Mouse (Mus musculus) small intestine, adult 2 months (tissue): ENCODE results near the gene Dctn1. TPM values are rescaled to one million over a fixed set of nuclear protein-coding genes. Genes with fewer than 3 reads are reported as not detected.
A peak's percentile ranks its signal among the peaks of the same experiment; 100 is the strongest.

Experiments
- H3K27ac ChIP-seq: fragments of 200-500 bp; 2 replicates; pipeline ENCODE4 v1.5.1; 2012; ENCODE audit warnings: low read depth, low read length, control low read depth, inconsistent platforms; ENCODE audit not compliant: insufficient read depth
- H3K27me3 ChIP-seq: fragments of 200-500 bp; 2 replicates; pipeline ENCODE4 v1.6.1; 2012; ENCODE audit warnings: mild to moderate bottlenecking, moderate library complexity, low read length, inconsistent platforms; ENCODE audit not compliant: control insufficient read depth, insufficient read depth
- H3K36me3 ChIP-seq: fragments of 200-500 bp; 2 replicates; pipeline ENCODE4 v1.6.1; 2012; ENCODE audit warnings: mild to moderate bottlenecking, low read length, control low read depth, inconsistent platforms; ENCODE audit not compliant: control insufficient read depth, insufficient read depth
- H3K4me1 ChIP-seq: fragments of 200-500 bp; 2 replicates; pipeline ENCODE4 v1.6.1; 2012; ENCODE audit warnings: low read length, inconsistent platforms, mixed read lengths; ENCODE audit not compliant: control insufficient read depth, insufficient read depth, insufficient read length
- H3K4me3 ChIP-seq: fragments of 200-500 bp; 2 replicates; pipeline ENCODE4 v1.5.1; 2012; ENCODE audit warnings: low read depth, mild to moderate bottlenecking, control low read depth, inconsistent platforms, low read length, moderate library complexity
- CTCF ChIP-seq: fragments of 200-500 bp; IDR thresholded peaks from 2 replicates; pipeline ENCODE4 v1.5.1; 2012; ENCODE audit warnings: low read depth, mild to moderate bottlenecking, control low read depth, inconsistent platforms, low read length, moderate library complexity, mixed read lengths; ENCODE audit not compliant: insufficient replicate concordance, insufficient read length; ENCODE audit errors: extremely low read depth
- POLR2A ChIP-seq: fragments of 200-500 bp; IDR thresholded peaks from 2 replicates; pipeline ENCODE4 v1.6.1; 2012; ENCODE audit warnings: low read depth, mild to moderate bottlenecking, control low read depth, inconsistent platforms, low read length, moderate library complexity
- WGBS: fragments of 180-500 bp; shearing (Covaris S2); methylation state at CpG from one replicate; pipeline ENCODE4 v1.1.7; 2018; 5-methylcytosine and 5-hydroxymethylcytosine counted together
- polyA plus RNA-seq: library from polyadenylated mRNA; depleted of rRNA; stranded (reverse); fragments of >200 nt; gene quantifications from 2 replicates; pipeline ENCODE4 v1.2.3, GENCODE M21; 2012

The Dctn1 gene
- polyA plus RNA-seq, 1 experiment = 168 TPM

DNA sequence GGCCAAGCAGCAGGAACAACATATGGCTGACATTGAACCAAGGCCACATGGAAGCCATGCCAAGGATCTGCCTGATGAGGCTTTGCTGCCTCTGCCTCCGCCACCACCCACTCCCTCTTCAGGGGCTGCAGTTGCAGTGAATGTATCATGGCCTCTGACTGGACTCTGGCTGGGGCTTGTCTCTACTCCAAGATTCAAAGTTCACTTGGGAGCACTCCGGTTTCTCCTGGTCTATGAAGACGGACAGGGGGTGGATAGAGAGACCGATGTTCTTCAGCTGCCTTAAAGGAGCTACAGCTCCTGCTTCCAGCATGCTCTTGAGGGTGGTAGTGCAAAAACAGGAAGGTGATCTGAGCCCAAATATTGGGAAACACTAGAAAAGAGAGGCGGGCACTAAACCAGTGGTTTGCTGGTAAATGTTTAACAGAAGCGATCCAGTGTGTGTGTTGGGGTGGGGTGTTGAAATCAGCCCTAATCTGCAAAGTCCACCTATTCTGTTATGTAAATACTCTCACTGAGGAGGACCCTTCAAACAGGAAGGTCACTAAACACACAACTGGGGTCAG is 34.2 kb upstream of the Dctn1 start:
- H3K27me3 ChIP-seq = no peaks in the 10 kb centered on the region
- WGBS = 12% methylated on average over 6 of the region's 6 CpGs
- H3K4me1 ChIP-seq = peaks cover 21% of the 10 kb centered on the region
- H3K4me3 ChIP-seq = no peak overlapping the region
- TF ChIP-seq POLR2A (no peak), CTCF (no peak)
- no peaks in the 10 kb centered on the region for H3K36me3 ChIP-seq
- H3K27ac ChIP-seq = peak overlapping the region; percentile 97

DNA sequence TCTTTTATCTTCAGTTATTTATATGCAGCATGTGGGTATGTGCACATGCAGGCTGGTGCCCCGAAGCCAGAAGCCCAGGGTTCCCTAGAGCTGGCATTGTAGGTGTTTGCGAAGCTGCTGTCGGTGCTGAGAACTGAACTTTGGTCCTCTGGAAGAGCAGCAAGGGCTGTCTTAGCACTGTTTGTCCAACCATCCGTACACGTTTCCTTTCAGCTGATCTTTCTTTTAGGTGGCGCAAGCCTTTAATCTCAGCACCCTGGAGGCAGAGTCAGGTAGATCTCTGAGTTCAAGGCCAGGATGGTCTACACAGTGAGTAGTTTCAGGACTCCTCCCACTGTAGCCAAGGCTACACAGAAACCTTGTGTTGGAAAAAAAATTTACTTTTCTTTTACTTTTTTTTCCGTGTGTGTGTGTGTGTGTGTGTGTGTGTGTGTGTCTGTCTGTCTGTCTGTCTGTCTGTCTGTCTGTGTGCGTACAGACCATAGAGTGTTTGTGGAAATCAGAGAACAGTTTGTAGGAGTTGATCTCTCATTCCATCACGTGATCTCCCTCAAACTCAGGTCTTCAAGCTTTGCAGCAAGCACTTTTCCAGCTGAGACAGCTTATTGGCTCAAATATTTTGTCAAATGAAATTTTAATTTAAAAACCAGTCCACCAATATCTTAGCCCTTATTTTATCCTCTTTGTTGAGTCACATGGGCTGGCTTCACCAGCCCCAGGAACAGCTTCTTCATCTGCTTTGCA is 33.4 kb upstream of the Dctn1 start:
- 42% methylated on average over 9 of the region's 9 CpGs for WGBS
- no peak overlapping the region for H3K4me3 ChIP-seq
- H3K4me1 ChIP-seq = peaks cover 21% of the 10 kb centered on the region
- no peaks in the 10 kb centered on the region for H3K27me3 ChIP-seq
- TF ChIP-seq POLR2A = no peak
- H3K27ac ChIP-seq = peak overlapping the region; percentile 97
- no peaks in the 10 kb centered on the region for H3K36me3 ChIP-seq

DNA sequence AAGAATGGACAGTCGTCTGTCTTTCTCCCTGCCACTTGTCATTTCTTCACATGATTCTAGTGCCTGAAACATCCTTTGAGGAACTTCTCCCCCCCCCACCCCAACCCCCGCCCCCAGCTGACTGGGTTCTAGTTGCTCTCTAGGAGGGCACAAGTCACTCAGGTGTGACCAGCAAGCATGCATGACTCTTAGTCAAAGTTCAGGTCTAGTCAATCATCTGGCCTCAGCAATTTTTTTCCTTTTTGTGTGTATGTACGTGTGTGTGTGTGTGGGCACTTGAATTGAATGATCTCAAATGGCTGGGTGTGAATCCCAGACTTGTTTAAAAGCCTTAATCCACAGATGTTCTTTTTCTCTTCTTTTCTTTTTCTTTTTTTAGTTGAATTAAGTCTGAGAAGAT is 31.5 kb upstream of the Dctn1 start:
- 39% methylated on average over 3 of the region's 3 CpGs for WGBS
- Histone ChIP-seq H3K27me3 (no peaks in the 10 kb centered on the region), H3K4me1 (peaks cover 27% of the 10 kb centered on the region), H3K4me3 (no peak overlapping the region), H3K27ac (peak overlapping the region; percentile 93), H3K36me3 (peaks cover 2% of the 10 kb centered on the region; the same call in 1 of the 2 replicates)
- no peak for TF ChIP-seq CTCF
- no peak for TF ChIP-seq POLR2A

DNA sequence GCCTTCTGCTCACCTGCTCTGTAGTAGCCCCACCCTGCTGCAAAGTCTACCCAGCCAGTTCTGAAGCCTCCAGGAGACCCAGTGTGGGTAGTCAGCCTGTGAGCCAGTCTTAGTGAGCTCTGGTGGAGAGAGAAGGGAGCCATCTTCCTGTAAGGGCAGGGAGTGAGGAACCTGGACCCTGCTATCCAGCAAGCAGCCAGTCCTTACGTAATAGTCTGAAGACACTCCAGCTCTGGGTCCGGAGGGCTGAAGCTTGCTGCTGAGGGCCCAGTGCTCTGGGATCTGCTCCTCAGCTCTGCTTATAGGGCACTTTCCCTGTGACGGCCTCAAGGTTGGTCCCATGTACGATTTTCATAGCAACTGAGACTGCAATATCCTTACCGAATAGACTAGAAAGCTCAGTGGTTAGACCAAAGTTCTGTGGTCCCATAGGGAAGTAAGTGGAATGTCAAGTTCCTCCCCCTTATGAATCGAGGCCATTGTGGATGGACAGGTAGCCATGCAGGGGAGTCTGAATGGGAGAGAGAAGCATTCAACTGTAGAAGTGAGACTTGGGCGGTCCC is 30.7 kb upstream of the Dctn1 start, which contains the start of gene Rtkn:
Rtkn (plus strand) TSS at position 513 of the 563 bp plus-strand sequence.
- TF ChIP-seq CTCF (no peak), POLR2A (peak; percentile 58; the same call in 1 of the 2 replicates)
- 28% methylated on average over 7 of the region's 7 CpGs for WGBS
- Histone ChIP-seq H3K4me3 (peak within 1 kb of the TSS; percentile 83), H3K27me3 (no peaks in the 10 kb centered on the region), H3K4me1 (peaks cover 27% of the 10 kb centered on the region), H3K27ac (peak within 1 kb of the TSS; percentile 93), H3K36me3 (peaks cover 4% of the 10 kb centered on the region; the same call in 1 of the 2 replicates)

DNA sequence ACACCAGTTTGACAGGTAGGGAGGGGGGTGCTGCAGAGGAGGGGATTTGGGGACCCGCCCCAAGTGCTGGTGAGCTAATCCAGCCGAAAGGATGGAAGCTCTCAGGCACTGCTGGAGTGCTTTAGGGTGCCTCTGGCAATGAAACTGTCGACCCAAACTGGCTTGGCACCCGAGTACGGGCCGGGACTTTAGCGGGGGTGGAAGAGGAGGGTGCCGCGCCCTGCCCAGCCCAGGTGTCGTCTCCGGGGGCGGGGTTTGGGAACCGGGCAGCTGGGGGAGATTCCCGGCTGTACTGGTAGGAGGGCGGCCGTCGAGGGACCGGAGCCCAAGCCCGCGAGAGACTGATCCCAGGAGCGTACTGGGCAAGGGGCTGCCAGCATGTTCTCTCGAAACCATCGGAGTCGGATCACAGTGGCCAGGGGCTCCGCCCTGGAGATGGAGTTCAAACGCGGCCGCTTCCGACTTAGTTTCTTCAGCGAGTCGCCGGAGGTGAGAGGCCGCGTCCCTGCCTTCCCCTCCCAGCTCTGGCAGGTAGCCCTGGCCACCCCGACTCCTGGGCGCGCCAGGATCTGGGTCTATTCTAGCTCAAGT is 30.1 kb upstream of the Dctn1 start:
- WGBS = 3% methylated on average over 37 of the region's 37 CpGs
- peak overlapping the region; percentile 93 for H3K27ac ChIP-seq
- H3K36me3 ChIP-seq = peaks cover 6% of the 10 kb centered on the region; the same call in 1 of the 2 replicates
- peaks cover 27% of the 10 kb centered on the region for H3K4me1 ChIP-seq
- peak overlapping the region; percentile 83 for H3K4me3 ChIP-seq
- TF ChIP-seq CTCF = no peak
- peak; percentile 39 for TF ChIP-seq POLR2A
- no peaks in the 10 kb centered on the region for H3K27me3 ChIP-seq

DNA sequence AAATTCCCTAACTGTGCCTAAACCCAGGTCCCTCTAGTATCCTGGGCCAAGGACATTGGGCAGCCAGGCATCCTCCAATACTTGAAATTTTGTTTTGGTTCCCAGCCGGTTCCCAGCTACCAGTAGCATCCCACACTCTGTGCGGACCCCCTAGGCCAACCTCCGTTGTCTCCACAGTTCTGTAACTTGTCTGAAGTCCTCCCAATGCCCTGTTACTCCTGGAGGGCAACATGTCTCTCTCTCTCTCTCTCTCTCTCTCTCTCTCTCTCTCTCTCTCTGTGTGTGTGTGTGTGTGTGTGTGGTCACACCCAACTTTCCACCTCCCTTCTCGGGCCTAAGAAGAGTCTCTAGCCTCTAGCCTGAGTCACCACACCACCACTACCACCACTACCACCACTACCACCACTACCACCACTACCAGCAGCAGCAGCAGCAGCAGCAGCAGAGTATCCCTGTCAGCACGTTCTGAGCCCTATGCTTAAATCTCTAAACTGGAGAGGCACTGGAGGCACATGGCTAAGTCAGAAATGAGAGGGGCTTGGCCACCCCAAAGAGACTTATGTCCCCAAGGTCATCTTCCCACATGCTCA is 29.3 kb upstream of the Dctn1 start:
- Histone ChIP-seq H3K4me3 (peak overlapping the region; percentile 83), H3K27me3 (no peaks in the 10 kb centered on the region), H3K4me1 (peaks cover 21% of the 10 kb centered on the region), H3K27ac (peak overlapping the region; percentile 93), H3K36me3 (peaks cover 6% of the 10 kb centered on the region; the same call in 1 of the 2 replicates)
- 15% methylated on average over 5 of the region's 5 CpGs for WGBS
- TF ChIP-seq CTCF (no peak), POLR2A (no peak)
